In genomic region chr13:21981803-21982193, GRCm38 (mm10) we compare ENCODE assay signal across 8 mouse cellular contexts. TPM values are rescaled to one million over a fixed set of nuclear protein-coding genes. Genes with fewer than 3 reads are reported as not detected.
DNase-seq lines count a peak whose midpoint lies in the region; ATAC-seq and TF ChIP-seq lines count a peak whose summit lies in the region.

No protein-coding gene starts in this region.

- DNase-seq in gastrocnemius, adult 2 months = no peak
- no peak for DNase-seq in gastrocnemius, adult 8-10 months (ENCODE audit: low spot score in 2 of 2)
- no peak for DNase-seq in c-Kit-positive CD71-positive TER-119-positive erythroid progenitor cells, embryonic 14.5 days (ENCODE audit: low spot score)
- DNase-seq in urinary bladder, postnatal 25 days (ENCODE audit: low spot score) = no peak
- DNase-seq in cerebellum, adult 9-10 months = no peak

- H3K36me3 ChIP-seq in E14TG2a.4 (ENCODE audit: insufficient read depth, low read length) = no peaks in the 10 kb centered on the region
- H3K36me3 ChIP-seq in forebrain, embryonic 15.5 days = no peaks in the 10 kb centered on the region
- no peaks in the 10 kb centered on the region for H3K36me3 ChIP-seq in liver, embryonic 16.5 days (ENCODE audit: control insufficient read depth, insufficient read depth)

- ATAC-seq in forebrain, embryonic 15.5 days (replicated peaks) = no peak; the same call in 1 of the 2 replicates
- no peak for ATAC-seq in liver, embryonic 16.5 days (ENCODE audit: low read depth)

- H3K9ac ChIP-seq in forebrain, embryonic 15.5 days (replicated peaks) = peak overlapping the region; percentile 62
- H3K9ac ChIP-seq in liver, embryonic 16.5 days (ENCODE audit: low read depth, low read length) = no peak overlapping the region; the same call in 1 of the 2 replicates

- intact Hi-C loops in gastrocnemius, adult 2 months (cut with DNase I) = no loop called here

- 8% methylated on average over 17 of the region's 17 CpGs for WGBS in forebrain, embryonic 15.5 days
- 10% methylated on average over 17 of the region's 17 CpGs for WGBS in liver, embryonic 16.5 days (ENCODE audit: insufficient replicate concordance)

- H3K4me1 ChIP-seq in E14TG2a.4 (replicated peaks; ENCODE audit: low read depth, low read length) = peaks cover 26% of the 10 kb centered on the region
- H3K4me1 ChIP-seq in forebrain, embryonic 15.5 days = peaks cover 12% of the 10 kb centered on the region
- H3K4me1 ChIP-seq in liver, embryonic 16.5 days (ENCODE audit: control insufficient read depth, low read depth, low read length) = peaks cover 2% of the 10 kb centered on the region; the same call in 1 of the 2 replicates

- H3K27ac ChIP-seq in gastrocnemius, adult 2 months = peak overlapping the region; percentile 48
- no peak overlapping the region for H3K27ac ChIP-seq in forebrain, embryonic 15.5 days (replicated peaks)
- no peak overlapping the region for H3K27ac ChIP-seq in liver, embryonic 16.5 days (ENCODE audit: low read length)

- peaks cover 71% of the 10 kb centered on the region for H3K27me3 ChIP-seq in E14TG2a.4 (ENCODE audit: insufficient read depth, low read length)
- H3K27me3 ChIP-seq in forebrain, embryonic 15.5 days = peaks cover 51% of the 10 kb centered on the region
- H3K27me3 ChIP-seq in liver, embryonic 16.5 days (ENCODE audit: control insufficient read depth, insufficient read depth, low read depth, low read length) = peaks cover 43% of the 10 kb centered on the region

- H3K4me2 ChIP-seq in forebrain, embryonic 15.5 days (replicated peaks) = peak overlapping the region; percentile 91
- H3K4me2 ChIP-seq in liver, embryonic 16.5 days (ENCODE audit: low read depth, low read length) = peak overlapping the region; percentile 71

- TF ChIP-seq CTCF in gastrocnemius, adult 2 months (IDR thresholded peaks at IDR 0.05) = no peak
- TF ChIP-seq CTCF in E14TG2a.4 (conservative IDR thresholded peaks at IDR 0.05; ENCODE audit: low read length) = no peak

- no peaks in the 10 kb centered on the region for H3K9me3 ChIP-seq in E14TG2a.4 (ENCODE audit: low read length)
- no peaks in the 10 kb centered on the region for H3K9me3 ChIP-seq in forebrain, embryonic 15.5 days
- no peaks in the 10 kb centered on the region for H3K9me3 ChIP-seq in liver, embryonic 16.5 days (replicated peaks; ENCODE audit: control insufficient read depth, low read length)

- H3K4me3 ChIP-seq in gastrocnemius, adult 2 months = peak overlapping the region; percentile 80
- H3K4me3 ChIP-seq in E14TG2a.4 (replicated peaks; ENCODE audit: low read length) = peak overlapping the region; percentile 82
- peak overlapping the region; percentile 52 for H3K4me3 ChIP-seq in forebrain, embryonic 15.5 days
- H3K4me3 ChIP-seq in liver, embryonic 16.5 days (ENCODE audit: low read depth, low read length) = peak overlapping the region; percentile 54

RNA-seq across cellular contexts. Expression of gene Pom121l2, which starts 0.8 kb away (rescaled TPM):
- total RNA-seq in gastrocnemius, adult 2 months (2021) = not detected
- total RNA-seq in gastrocnemius, adult 8-10 months (2022) = not detected
- not detected in 2 replicates for polyA plus RNA-seq in forebrain, embryonic 15.5 days (2015; fragmentation: Nextera tagmentation; extraction: Ambion mirVana)
- polyA plus RNA-seq in liver, embryonic 16.5 days (2015; fragmentation: Nextera tagmentation; extraction: Ambion mirVana) = not detected in 2 replicates

RNA-seq across cellular contexts. Expression of gene Prss16, which starts 27.7 kb away (rescaled TPM):
- not detected for total RNA-seq in gastrocnemius, adult 2 months (2021)
- total RNA-seq in gastrocnemius, adult 8-10 months (2022) = not detected
- polyA plus RNA-seq in forebrain, embryonic 15.5 days (2015; fragmentation: Nextera tagmentation; extraction: Ambion mirVana) = 0.14 TPM in 1 of 2 replicates, not detected in the other
- polyA plus RNA-seq in liver, embryonic 16.5 days (2015; fragmentation: Nextera tagmentation; extraction: Ambion mirVana) = 0.54 and 0.72 TPM in 2 replicates

RNA-seq across cellular contexts. Expression of gene Zfp184, which starts 36.9 kb away (rescaled TPM):
- total RNA-seq in gastrocnemius, adult 2 months (2021) = under 1 TPM; 0.17 to 0.36 TPM
- 1 to 10 TPM in 1 of 4 experiments, under 1 TPM in 3; 0.48 to 1.4 (median 0.80) TPM for total RNA-seq in gastrocnemius, adult 8-10 months (2022)
- 23.6 and 24.7 TPM in 2 replicates for polyA plus RNA-seq in forebrain, embryonic 15.5 days (2015; fragmentation: Nextera tagmentation; extraction: Ambion mirVana)
- polyA plus RNA-seq in liver, embryonic 16.5 days (2015; fragmentation: Nextera tagmentation; extraction: Ambion mirVana) = 0.55 and 0.56 TPM in 2 replicates

RNA-seq across cellular contexts. Expression of gene Hist1h2ah, which starts 53.6 kb away (rescaled TPM):
- total RNA-seq in gastrocnemius, adult 2 months (2021) = 1 to 10 TPM in 1 of 2 experiments, not detected in 1; 3.7 TPM
- total RNA-seq in gastrocnemius, adult 8-10 months (2022) = 1 to 10 TPM in 3 of 4 experiments, not detected in 1; 3.0 to 6.5 (median 5.3) TPM
- polyA plus RNA-seq in forebrain, embryonic 15.5 days (2015; fragmentation: Nextera tagmentation; extraction: Ambion mirVana) = 2.5 and 9.8 TPM in 2 replicates
- polyA plus RNA-seq in liver, embryonic 16.5 days (2015; fragmentation: Nextera tagmentation; extraction: Ambion mirVana) = 13.7 and 18.8 TPM in 2 replicates

RNA-seq across cellular contexts. Expression of gene Hist1h2bk, which starts 53.9 kb away (rescaled TPM):
- 1 to 10 TPM in 1 of 2 experiments, not detected in 1; 2.6 TPM for total RNA-seq in gastrocnemius, adult 2 months (2021)
- 1 to 10 TPM in 1 of 4 experiments, under 1 TPM in 1, not detected in 2; 0.75 to 7.0 TPM for total RNA-seq in gastrocnemius, adult 8-10 months (2022)
- 4.5 and 4.6 TPM in 2 replicates for polyA plus RNA-seq in forebrain, embryonic 15.5 days (2015; fragmentation: Nextera tagmentation; extraction: Ambion mirVana)
- 2.9 and 4.7 TPM in 2 replicates for polyA plus RNA-seq in liver, embryonic 16.5 days (2015; fragmentation: Nextera tagmentation; extraction: Ambion mirVana)
